Mouse (Mus musculus): ENCODE data around the gene Srxn1. TPM values are rescaled to one million over a fixed set of nuclear protein-coding genes. Genes with fewer than 3 reads are reported as not detected.
A peak's percentile ranks its signal among the peaks of the same experiment; 100 is the strongest.

Gene Srxn1
- polyA plus RNA-seq, 1 experiment = 39.1 TPM

GRCm38 (mm10) chr2:152101761-152102160 is 3.6 kb upstream of the Srxn1 start:
- Histone ChIP-seq H3K27ac (ENCODE audit: insufficient read depth, low read length) (no peak overlapping the region), H3K4me1 (ENCODE audit: control insufficient read depth, insufficient read depth, low read length) (peaks cover 11% of the 10 kb centered on the region), H3K4me3 (ENCODE audit: insufficient read depth, low read length) (no peak overlapping the region)
- TF ChIP-seq POLR2A (IDR thresholded peaks at IDR 0.05; ENCODE audit: low read depth, low read length) (no peak), CTCF (IDR thresholded peaks at IDR 0.05; ENCODE audit: borderline replicate concordance, insufficient read depth, low read length) (no peak)

DNA sequence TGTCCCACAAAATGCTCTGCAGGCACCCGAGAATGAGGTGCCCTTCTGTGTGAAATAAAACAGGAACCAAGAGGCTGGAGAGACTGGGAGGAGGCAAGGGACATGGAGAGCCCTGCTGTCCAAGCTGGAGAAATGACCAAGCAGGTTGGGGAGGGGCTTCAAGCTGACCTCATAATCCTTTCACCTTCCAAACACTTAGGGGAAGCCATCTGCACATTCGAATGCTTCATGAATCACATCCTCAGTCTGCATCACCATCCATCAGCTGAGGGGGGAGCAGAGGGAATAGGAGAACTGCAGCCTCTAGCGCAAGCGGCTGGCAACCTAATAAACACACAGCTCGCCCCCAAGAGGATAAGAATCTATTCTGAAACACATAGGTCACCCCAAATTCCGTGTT is 2.9 kb upstream of the Srxn1 start:
- Histone ChIP-seq H3K27ac (ENCODE audit: insufficient read depth, low read length) (no peak overlapping the region), H3K4me1 (ENCODE audit: control insufficient read depth, insufficient read depth, low read length) (peaks cover 11% of the 10 kb centered on the region), H3K4me3 (ENCODE audit: insufficient read depth, low read length) (no peak overlapping the region)
- no peak for TF ChIP-seq POLR2A (IDR thresholded peaks at IDR 0.05; ENCODE audit: low read depth, low read length)
- no peak for TF ChIP-seq CTCF (IDR thresholded peaks at IDR 0.05; ENCODE audit: borderline replicate concordance, insufficient read depth, low read length)

- no peak for TF ChIP-seq CTCF (IDR thresholded peaks at IDR 0.05; ENCODE audit: borderline replicate concordance, insufficient read depth, low read length)
- TF ChIP-seq POLR2A (IDR thresholded peaks at IDR 0.05; ENCODE audit: low read depth, low read length) = no peak
- Histone ChIP-seq H3K4me3 (ENCODE audit: insufficient read depth, low read length) (no peak overlapping the region), H3K27ac (ENCODE audit: insufficient read depth, low read length) (peak overlapping the region; percentile 85), H3K4me1 (ENCODE audit: control insufficient read depth, insufficient read depth, low read length) (peaks cover 11% of the 10 kb centered on the region)
These were observed 502 bp upstream of the Srxn1 start for GRCm38 (mm10) chr2:152104711-152105317.

GRCm38 (mm10) chr2:152106225-152106595 is 894 bp downstream of the Srxn1 start:
- H3K4me3 ChIP-seq (ENCODE audit: insufficient read depth, low read length) = peak overlapping the region; percentile 69
- H3K27ac ChIP-seq (ENCODE audit: insufficient read depth, low read length) = no peak overlapping the region
- TF ChIP-seq POLR2A (IDR thresholded peaks at IDR 0.05; ENCODE audit: low read depth, low read length) (no peak), CTCF (IDR thresholded peaks at IDR 0.05; ENCODE audit: borderline replicate concordance, insufficient read depth, low read length) (no peak)
- peaks cover 11% of the 10 kb centered on the region for H3K4me1 ChIP-seq (ENCODE audit: control insufficient read depth, insufficient read depth, low read length)

GRCm38 (mm10) chr2:152106597-152106996 is 1.3 kb downstream of the Srxn1 start:
- H3K27ac ChIP-seq (ENCODE audit: insufficient read depth, low read length) = no peak overlapping the region
- TF ChIP-seq CTCF (IDR thresholded peaks at IDR 0.05; ENCODE audit: borderline replicate concordance, insufficient read depth, low read length) (no peak), POLR2A (IDR thresholded peaks at IDR 0.05; ENCODE audit: low read depth, low read length) (no peak)
- H3K4me1 ChIP-seq (ENCODE audit: control insufficient read depth, insufficient read depth, low read length) = peaks cover 11% of the 10 kb centered on the region
- H3K4me3 ChIP-seq (ENCODE audit: insufficient read depth, low read length) = peak overlapping the region; percentile 69

DNA sequence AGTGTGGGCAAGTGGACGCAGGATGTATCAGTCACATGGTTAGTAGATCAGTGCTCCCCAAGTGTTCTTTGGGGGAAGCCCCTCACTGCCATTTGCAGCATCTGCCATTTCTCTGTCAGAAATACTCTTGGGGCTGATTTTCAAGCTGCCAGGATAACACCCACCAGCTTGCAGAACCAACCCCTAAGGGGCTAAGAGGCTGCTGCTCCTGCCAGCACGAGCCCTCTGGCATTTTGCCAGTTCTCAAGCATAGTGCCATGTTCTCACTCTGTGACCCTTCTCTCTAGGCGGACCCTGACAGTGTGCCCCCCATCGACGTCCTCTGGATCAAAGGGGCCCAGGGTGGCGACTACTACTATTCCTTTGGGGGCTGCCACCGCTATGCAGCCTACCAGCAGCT is 3.4 kb downstream of the Srxn1 start:
- no peak overlapping the region for H3K4me3 ChIP-seq (ENCODE audit: insufficient read depth, low read length)
- H3K27ac ChIP-seq (ENCODE audit: insufficient read depth, low read length) = no peak overlapping the region
- TF ChIP-seq CTCF (IDR thresholded peaks at IDR 0.05; ENCODE audit: borderline replicate concordance, insufficient read depth, low read length) (no peak), POLR2A (IDR thresholded peaks at IDR 0.05; ENCODE audit: low read depth, low read length) (no peak)
- H3K4me1 ChIP-seq (ENCODE audit: control insufficient read depth, insufficient read depth, low read length) = peaks cover 11% of the 10 kb centered on the region

DNA sequence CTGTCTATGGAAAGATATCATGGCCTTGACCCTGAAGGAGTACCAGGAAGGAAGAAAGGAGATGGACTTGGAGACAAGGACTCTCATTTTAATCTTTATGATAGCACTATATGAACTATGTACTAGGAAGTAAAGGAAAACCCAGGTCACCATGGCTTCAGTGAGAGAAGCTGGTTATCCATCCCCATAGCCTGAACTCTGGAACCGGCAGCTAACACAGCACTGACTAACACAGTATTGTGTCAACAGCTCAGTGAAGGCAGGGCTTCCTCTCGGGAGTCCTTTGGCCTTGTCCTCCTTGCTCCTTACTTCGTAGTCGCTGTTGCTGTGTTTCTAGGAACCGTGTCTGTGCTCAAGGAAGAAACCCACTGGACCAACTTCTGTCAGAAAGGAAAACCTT is 4.1 kb downstream of the Srxn1 start:
- TF ChIP-seq POLR2A (IDR thresholded peaks at IDR 0.05; ENCODE audit: low read depth, low read length) = no peak
- no peak for TF ChIP-seq CTCF (IDR thresholded peaks at IDR 0.05; ENCODE audit: borderline replicate concordance, insufficient read depth, low read length)

GRCm38 (mm10) chr2:152111311-152111710 is 6.0 kb downstream of the Srxn1 start:
- Histone ChIP-seq H3K27ac (ENCODE audit: insufficient read depth, low read length) (no peak overlapping the region), H3K4me3 (ENCODE audit: insufficient read depth, low read length) (no peak overlapping the region), H3K4me1 (ENCODE audit: control insufficient read depth, insufficient read depth, low read length) (peaks cover 3% of the 10 kb centered on the region; the same call in 1 of the 2 replicates)
- no peak for TF ChIP-seq CTCF (IDR thresholded peaks at IDR 0.05; ENCODE audit: borderline replicate concordance, insufficient read depth, low read length)
- TF ChIP-seq POLR2A (IDR thresholded peaks at IDR 0.05; ENCODE audit: low read depth, low read length) = no peak

More for the DNA sequence above, 4.1 kb downstream of the Srxn1 start:
- peaks cover 11% of the 10 kb centered on the region for H3K4me1 ChIP-seq (ENCODE audit: control insufficient read depth, insufficient read depth, low read length)
- H3K4me3 ChIP-seq (ENCODE audit: insufficient read depth, low read length) = no peak overlapping the region
- no peak overlapping the region for H3K27ac ChIP-seq (ENCODE audit: insufficient read depth, low read length)

GRCm38 (mm10) chr2:152111920-152112319 is 6.6 kb downstream of the Srxn1 start:
- TF ChIP-seq POLR2A (IDR thresholded peaks at IDR 0.05; ENCODE audit: low read depth, low read length) (0 out of 2 replicates have a peak, but pooled peaks have one; percentile 14), CTCF (IDR thresholded peaks at IDR 0.05; ENCODE audit: borderline replicate concordance, insufficient read depth, low read length) (peak; percentile 98)
- Histone ChIP-seq H3K4me3 (ENCODE audit: insufficient read depth, low read length) (no peak overlapping the region), H3K4me1 (ENCODE audit: control insufficient read depth, insufficient read depth, low read length) (no peaks in the 10 kb centered on the region), H3K27ac (ENCODE audit: insufficient read depth, low read length) (no peak overlapping the region)

DNA sequence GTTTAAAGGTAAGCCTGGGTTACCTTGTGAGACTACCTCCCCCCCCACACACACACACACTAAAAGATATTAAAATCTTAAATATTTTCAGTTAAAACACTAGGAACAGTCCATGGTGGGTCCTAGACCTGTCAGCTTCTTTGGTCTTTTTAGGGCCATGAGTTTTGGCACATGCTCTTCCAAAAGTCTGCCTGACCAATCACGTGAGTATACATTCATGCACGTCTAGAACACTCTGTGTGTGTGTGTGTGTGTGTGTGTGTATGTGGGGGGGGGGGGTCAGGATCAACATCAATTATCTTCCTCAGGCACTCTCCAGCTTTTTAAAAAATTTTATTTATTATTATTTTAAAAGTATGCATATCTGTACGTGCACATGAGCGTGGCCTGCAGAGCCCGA is 7.2 kb downstream of the Srxn1 start:
- TF ChIP-seq POLR2A (IDR thresholded peaks at IDR 0.05; ENCODE audit: low read depth, low read length) (no peak), CTCF (IDR thresholded peaks at IDR 0.05; ENCODE audit: borderline replicate concordance, insufficient read depth, low read length) (no peak)
- no peak overlapping the region for H3K4me3 ChIP-seq (ENCODE audit: insufficient read depth, low read length)
- H3K27ac ChIP-seq (ENCODE audit: insufficient read depth, low read length) = no peak overlapping the region
- H3K4me1 ChIP-seq (ENCODE audit: control insufficient read depth, insufficient read depth, low read length) = no peaks in the 10 kb centered on the region

Measured in embryonic fibroblast, embryonic 13.5 days (primary cell).